11 mouse cellular contexts compared by ENCODE assay signal in the genomic region with DNA sequence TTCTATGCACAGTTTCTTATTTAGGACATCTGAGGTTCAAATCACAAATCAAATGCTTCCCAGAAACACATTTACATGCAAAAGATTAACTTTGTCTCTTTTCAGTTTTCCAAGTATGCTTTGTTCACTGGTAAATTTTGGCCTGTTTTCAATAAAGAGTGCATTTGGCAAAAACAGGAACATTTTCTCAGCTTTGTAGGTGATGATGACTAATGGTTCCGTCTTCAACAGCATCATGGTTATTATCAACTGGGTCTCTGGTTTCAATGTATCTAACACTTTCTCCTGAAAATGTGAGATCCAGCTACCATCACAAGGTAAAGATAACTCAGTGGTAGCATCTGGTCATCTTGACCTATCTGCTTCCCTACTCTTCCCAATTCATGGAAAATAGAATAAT.
"Had no signal": no experiment of that assay in that cellular context is flagged by ENCODE, and none has a peak within 500 bp of the region (broad histone marks: within the 10 kb centered on the region; RNA-seq: fewer than 3 reads in every experiment).

No protein-coding gene starts in this region.

- DNase-seq: retina, postnatal 1 day; right cerebral cortex, postnatal 14 days; right cerebral cortex, postnatal 25 days; right cerebral cortex, postnatal 4 days; spleen, adult 18-20 months; thymus, adult 18-20 months; thymus, adult 2 months; thymus, postnatal 14 days; thymus, postnatal 25 days; thymus, postnatal 36 days; thymus, postnatal 4 days had no signal
